Mouse (Mus musculus) ES-E14 (cell line): Measurements from ENCODE around the gene Mzf1.

Experiments used
- CHD2 ChIP-seq: IDR thresholded peaks from 2 replicates; pipeline ENCODE4 v1.6.1; 2014; ENCODE audit warnings: mild to moderate bottlenecking, low read depth, low read length, inconsistent platforms
- HCFC1 ChIP-seq: IDR thresholded peaks from 2 replicates; pipeline ENCODE4 v1.6.1; 2012; ENCODE audit warnings: low read length, inconsistent platforms, borderline replicate concordance; ENCODE audit not compliant: insufficient read depth
- MAFK ChIP-seq: IDR thresholded peaks from 2 replicates; pipeline ENCODE4 v1.6.1; 2014; ENCODE audit warnings: mild to moderate bottlenecking, low read depth, low read length, inconsistent platforms; ENCODE audit not compliant: insufficient read depth
- ZNF384 ChIP-seq: IDR thresholded peaks from 2 replicates; pipeline ENCODE4 v1.6.1; 2012; ENCODE audit warnings: low read depth, low read length, inconsistent platforms

GRCm38 (mm10) chr7:13003380-13003779 is 51.2 kb downstream of the Mzf1 start:
- TF ChIP-seq CHD2 (no peak), ZNF384 (no peak), MAFK (no peak), HCFC1 (no peak)
